Mouse (Mus musculus): ENCODE measurements around the gene Fosb. TPM values are rescaled to one million over a fixed set of nuclear protein-coding genes. Genes with fewer than 3 reads are reported as not detected.
"Not testable (repeated sequence)": the region's sequence is repeated elsewhere in the genome, so short reads cannot be mapped to it uniquely, and the experiment has no call there.

Gene Fosb
- polyA plus RNA-seq, 1 experiment from 2014 or later = 0.16 TPM

DNA sequence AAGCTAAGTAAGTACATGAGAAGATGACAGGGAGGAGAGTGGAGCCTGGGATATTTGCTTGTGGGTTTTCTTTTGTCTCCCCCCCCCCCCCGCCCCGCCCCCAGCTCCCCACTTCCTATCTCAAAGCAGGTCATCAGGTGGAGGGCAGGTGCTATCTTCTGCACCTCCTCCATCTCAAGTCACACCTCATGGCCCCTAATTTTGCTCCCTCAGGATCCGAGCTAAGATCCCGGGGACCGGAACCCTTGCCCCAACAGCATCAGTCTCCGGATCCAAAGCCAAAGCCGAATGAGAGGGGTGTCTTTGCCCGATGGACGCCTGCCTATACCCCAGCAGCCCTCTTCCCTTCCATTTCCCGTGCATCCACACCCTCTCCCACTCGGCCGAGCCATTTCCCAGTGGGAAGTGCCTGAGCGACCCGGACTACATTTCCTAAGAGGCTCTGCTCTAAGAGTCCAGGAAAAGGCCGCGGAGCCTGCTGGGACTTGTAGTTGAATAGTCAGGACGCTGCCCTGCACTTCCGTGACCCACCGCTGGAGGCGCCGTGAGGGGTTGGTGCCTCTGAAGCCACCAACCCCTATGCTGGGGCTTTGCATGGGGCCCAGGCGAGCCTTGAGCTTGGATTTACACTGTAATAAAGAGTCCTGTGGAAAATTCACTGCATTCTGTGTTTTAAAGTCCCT lies 14.2 kb downstream of the Fosb start:
- peak overlapping the region; percentile 43 for H3K4me3 ChIP-seq
- H3K9me3 ChIP-seq = no peaks in the 10 kb centered on the region
- no peaks in the 10 kb centered on the region for H3K36me3 ChIP-seq
- no peak overlapping the region for H3K27ac ChIP-seq (replicated peaks)
- H3K27me3 ChIP-seq (replicated peaks) = no peaks in the 10 kb centered on the region
- peak; percentile 34; the same call in 1 of the 2 replicates for ATAC-seq (ENCODE audit: extremely low read depth, insufficient number of reproducible peaks, low FRiP score, low TSS enrichment)
- H3K4me1 ChIP-seq = peaks cover 20% of the 10 kb centered on the region
- peak overlapping the region; percentile 72 for H3K9ac ChIP-seq
- peak overlapping the region; percentile 68 for H3K4me2 ChIP-seq
- 15% methylated on average over 22 of the region's 22 CpGs for WGBS

GRCm38 (mm10) chr7:19290969-19291596 lies 18.8 kb downstream of the Fosb start:
- peak; percentile 65; the same call in 1 of the 2 replicates for ATAC-seq (ENCODE audit: extremely low read depth, insufficient number of reproducible peaks, low FRiP score, low TSS enrichment)
- peak overlapping the region; percentile 86 for H3K27ac ChIP-seq (replicated peaks)
- H3K27me3 ChIP-seq (replicated peaks) = peaks cover 6% of the 10 kb centered on the region
- H3K4me2 ChIP-seq = peak overlapping the region; percentile 90
- peaks cover 23% of the 10 kb centered on the region for H3K4me1 ChIP-seq
- H3K9ac ChIP-seq = peak overlapping the region; percentile 84
- under 1% methylated on average over 20 of the region's 20 CpGs for WGBS
- no peaks in the 10 kb centered on the region for H3K36me3 ChIP-seq
- H3K9me3 ChIP-seq = no peaks in the 10 kb centered on the region
- H3K4me3 ChIP-seq = peak overlapping the region; percentile 69

DNA sequence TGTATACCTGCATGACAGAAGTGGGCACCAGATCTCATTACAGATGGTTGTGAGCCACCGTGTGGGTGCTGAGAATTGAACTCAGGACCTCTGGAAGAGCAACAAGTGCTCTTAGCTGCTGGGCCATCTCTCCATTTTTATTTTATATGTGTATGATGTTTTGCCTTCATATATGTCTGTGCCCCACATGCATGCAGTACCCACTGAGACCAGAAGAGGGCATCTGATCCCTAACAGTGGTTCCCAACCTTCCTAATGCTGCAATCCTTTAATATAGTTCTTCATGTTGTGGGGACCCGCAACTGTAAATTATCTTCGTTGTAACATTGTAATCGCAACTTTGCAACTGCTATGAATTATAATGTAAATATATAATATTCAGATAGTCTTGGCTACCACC lies 25.1 kb downstream of the Fosb start:
- 19% methylated on average over 4 of the region's 4 CpGs for whole genome bisulfite sequencing
- no peak overlapping the region for H3K4me2 ChIP-seq
- H3K36me3 ChIP-seq = no peaks in the 10 kb centered on the region
- peaks cover 10% of the 10 kb centered on the region for H3K4me1 ChIP-seq
- no peak overlapping the region for H3K4me3 ChIP-seq
- peaks cover 56% of the 10 kb centered on the region for H3K27me3 ChIP-seq (replicated peaks)
- no peak overlapping the region for H3K9ac ChIP-seq
- no peaks in the 10 kb centered on the region for H3K9me3 ChIP-seq
- H3K27ac ChIP-seq (replicated peaks) = no peak overlapping the region
- no peak for ATAC-seq (ENCODE audit: extremely low read depth, insufficient number of reproducible peaks, low FRiP score, low TSS enrichment)

DNA sequence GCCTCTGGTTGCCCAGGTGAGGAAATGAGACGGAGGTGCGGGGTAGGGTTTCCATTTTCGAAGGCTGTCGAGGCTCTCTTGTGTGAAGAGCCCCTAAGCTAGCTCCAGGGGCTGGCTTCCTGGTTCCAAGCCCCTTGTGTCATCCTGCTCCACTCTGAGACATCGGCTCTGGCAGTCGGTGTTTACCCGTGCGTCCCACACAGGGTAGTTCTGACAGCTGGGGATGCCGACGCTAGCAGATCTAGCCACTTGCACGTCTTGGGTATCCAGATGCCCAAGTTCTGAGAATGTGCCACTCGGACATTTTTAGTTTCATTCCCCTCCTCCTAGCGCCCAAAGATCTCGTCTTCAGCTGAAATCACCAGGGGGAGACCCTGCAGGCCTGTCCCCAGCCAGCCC lies 26.4 kb downstream of the Fosb start:
- Histone ChIP-seq H3K27me3 (replicated peaks) (peaks cover 69% of the 10 kb centered on the region), H3K4me2 (peak overlapping the region; percentile 96), H3K9me3 (no peaks in the 10 kb centered on the region), H3K36me3 (no peaks in the 10 kb centered on the region), H3K4me1 (peaks cover 18% of the 10 kb centered on the region), H3K4me3 (peak overlapping the region; percentile 63), H3K27ac (replicated peaks) (no peak overlapping the region), H3K9ac (no peak overlapping the region)
- no peak for ATAC-seq (ENCODE audit: extremely low read depth, insufficient number of reproducible peaks, low FRiP score, low TSS enrichment)
- WGBS = 31% methylated on average over 14 of the region's 14 CpGs

DNA sequence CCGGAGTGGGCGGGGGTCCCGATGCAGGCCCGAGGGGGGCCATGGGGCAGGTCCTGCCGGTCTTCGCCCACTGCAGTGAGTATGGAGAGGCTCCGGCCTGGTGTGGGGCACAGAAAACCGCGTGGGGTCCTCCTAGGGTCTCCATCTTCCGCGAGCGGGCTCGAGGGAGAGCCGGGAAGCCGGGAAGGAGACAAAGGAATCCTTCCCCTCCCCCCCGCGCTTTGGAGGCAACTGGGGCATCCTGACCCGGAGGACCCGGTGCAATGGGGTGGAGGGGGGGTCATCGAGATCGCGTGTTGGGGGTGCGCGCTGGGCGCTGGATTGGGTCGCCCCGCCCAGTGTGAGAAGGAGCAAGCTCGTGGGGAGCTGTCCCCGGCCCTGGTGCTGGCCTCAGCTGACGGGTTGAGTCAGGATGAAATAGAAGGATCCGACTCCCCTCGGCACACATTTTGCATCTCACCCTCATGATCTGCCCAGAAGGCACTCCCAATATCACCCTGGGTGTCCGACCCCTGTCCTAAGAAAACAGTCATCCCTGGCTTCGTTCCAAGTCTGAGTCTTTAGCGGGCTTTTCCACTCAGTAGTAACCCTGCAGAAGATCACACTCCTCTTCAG lies 27.0 kb downstream of the Fosb start:
- Histone ChIP-seq H3K4me3 (peak overlapping the region; percentile 63), H3K9ac (peak overlapping the region; percentile 61; the same call in 1 of the 2 replicates), H3K27ac (replicated peaks) (no peak overlapping the region), H3K27me3 (replicated peaks) (peaks cover 74% of the 10 kb centered on the region), H3K4me1 (peaks cover 18% of the 10 kb centered on the region), H3K4me2 (peak overlapping the region; percentile 96), H3K9me3 (no peaks in the 10 kb centered on the region), H3K36me3 (no peaks in the 10 kb centered on the region)
- WGBS = 2% methylated on average over 35 of the region's 35 CpGs
- ATAC-seq (ENCODE audit: extremely low read depth, insufficient number of reproducible peaks, low FRiP score, low TSS enrichment) = peak; percentile 44

GRCm38 (mm10) chr7:19282385-19282784 lies 27.5 kb downstream of the Fosb start, which contains the start of gene Rtn2:
Rtn2 (plus strand) TSS chr7:19282624.
- peak within 1 kb of the TSS; percentile 96 for H3K4me2 ChIP-seq
- H3K27ac ChIP-seq (replicated peaks) = no peak within 1 kb of the TSS
- H3K9ac ChIP-seq = peak within 1 kb of the TSS; percentile 61; the same call in 1 of the 2 replicates
- H3K4me1 ChIP-seq = peaks cover 18% of the 10 kb centered on the region
- H3K4me3 ChIP-seq = peak within 1 kb of the TSS; percentile 63
- WGBS = under 1% methylated on average over 36 of the region's 37 CpGs
- H3K36me3 ChIP-seq = no peaks in the 10 kb centered on the region
- ATAC-seq (ENCODE audit: extremely low read depth, insufficient number of reproducible peaks, low FRiP score, low TSS enrichment) = peak; percentile 79
- H3K27me3 ChIP-seq (replicated peaks) = peaks cover 79% of the 10 kb centered on the region
- no peaks in the 10 kb centered on the region for H3K9me3 ChIP-seq

GRCm38 (mm10) chr7:19281680-19282304 lies 28.1 kb downstream of the Fosb start:
- Histone ChIP-seq H3K4me2 (peak overlapping the region; percentile 96), H3K27me3 (replicated peaks) (peaks cover 81% of the 10 kb centered on the region), H3K4me3 (peak overlapping the region; percentile 63), H3K4me1 (peaks cover 18% of the 10 kb centered on the region)
- 31% methylated on average over 6 of the region's 6 CpGs for WGBS
- not testable (repeated sequence) for H3K9me3 ChIP-seq; H3K9ac ChIP-seq; H3K27ac ChIP-seq (replicated peaks); H3K36me3 ChIP-seq; ATAC-seq (ENCODE audit: extremely low read depth, insufficient number of reproducible peaks, low FRiP score, low TSS enrichment)

DNA sequence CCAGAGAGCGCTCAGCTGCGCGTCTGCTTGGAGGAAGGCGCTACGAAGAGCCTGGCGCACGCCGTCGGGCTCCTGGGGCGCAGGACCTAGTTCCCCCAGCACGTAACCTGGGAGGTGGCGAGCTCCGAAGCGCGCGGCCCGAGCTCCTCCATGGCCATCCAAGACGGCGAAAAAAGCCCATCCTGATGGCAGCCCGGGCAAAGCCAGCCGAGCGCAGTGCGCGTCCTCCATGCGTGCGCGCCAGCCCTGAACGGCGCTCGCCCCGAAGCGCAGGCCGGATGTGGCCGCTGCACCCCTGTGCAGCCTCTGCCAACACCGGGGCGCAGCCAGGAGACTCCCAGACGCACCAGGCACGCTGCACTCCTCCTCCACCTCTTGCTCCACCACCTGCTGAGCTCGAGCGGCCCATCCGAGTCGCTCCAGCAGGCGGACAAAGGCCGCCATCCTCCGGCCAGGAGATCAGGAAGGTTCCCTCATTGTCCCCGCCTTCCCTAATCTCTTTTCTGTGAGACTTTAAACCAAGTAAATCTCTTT lies 30.2 kb downstream of the Fosb start, which contains the start of gene Ppm1n:
TSS of gene Ppm1n (minus strand) at position 484 of the 534 bp plus-strand sequence.
- under 1% methylated on average over 46 of the region's 46 CpGs for WGBS
- peaks cover 81% of the 10 kb centered on the region for H3K27me3 ChIP-seq (replicated peaks)
- H3K4me2 ChIP-seq = peak within 1 kb of the TSS; percentile 69
- H3K4me1 ChIP-seq = peaks cover 18% of the 10 kb centered on the region
- H3K9ac ChIP-seq = no peak within 1 kb of the TSS; the same call in 1 of the 2 replicates
- H3K36me3 ChIP-seq = no peaks in the 10 kb centered on the region
- ATAC-seq (ENCODE audit: extremely low read depth, insufficient number of reproducible peaks, low FRiP score, low TSS enrichment) = no peak
- peak within 1 kb of the TSS; percentile 46 for H3K4me3 ChIP-seq
- H3K9me3 ChIP-seq = 0 out of 2 replicates have a peak, but pooled peaks cover 3% of the 10 kb centered on the region
- H3K27ac ChIP-seq (replicated peaks) = no peak within 1 kb of the TSS

DNA sequence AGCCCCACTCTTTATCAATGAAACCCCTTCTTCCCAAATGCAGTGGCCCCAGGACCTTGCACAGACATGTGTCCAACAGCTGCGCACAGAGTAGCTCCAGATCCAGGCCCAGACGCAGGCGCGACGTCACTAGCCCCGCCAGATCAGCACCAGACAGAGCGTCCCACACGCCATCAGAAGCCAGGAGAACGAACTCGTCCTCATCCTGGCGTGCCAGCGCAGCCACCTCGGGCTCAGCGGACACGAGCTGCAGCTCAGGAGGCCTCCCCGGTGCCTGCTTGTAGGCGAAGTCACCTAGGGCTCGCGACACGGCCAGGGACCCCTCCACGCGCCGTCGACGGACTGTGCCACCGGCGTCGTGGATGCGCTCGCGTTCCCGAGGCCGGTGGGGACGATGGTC lies 30.8 kb downstream of the Fosb start:
- Histone ChIP-seq H3K9ac (no peak overlapping the region), H3K4me3 (peak overlapping the region; percentile 46), H3K36me3 (no peaks in the 10 kb centered on the region), H3K4me1 (peaks cover 18% of the 10 kb centered on the region), H3K4me2 (peak overlapping the region; percentile 69), H3K27me3 (replicated peaks) (peaks cover 75% of the 10 kb centered on the region), H3K9me3 (0 out of 2 replicates have a peak, but pooled peaks cover 3% of the 10 kb centered on the region), H3K27ac (replicated peaks) (no peak overlapping the region)
- ATAC-seq (ENCODE audit: extremely low read depth, insufficient number of reproducible peaks, low FRiP score, low TSS enrichment) = no peak
- 2% methylated on average over 34 of the region's 34 CpGs for WGBS

DNA sequence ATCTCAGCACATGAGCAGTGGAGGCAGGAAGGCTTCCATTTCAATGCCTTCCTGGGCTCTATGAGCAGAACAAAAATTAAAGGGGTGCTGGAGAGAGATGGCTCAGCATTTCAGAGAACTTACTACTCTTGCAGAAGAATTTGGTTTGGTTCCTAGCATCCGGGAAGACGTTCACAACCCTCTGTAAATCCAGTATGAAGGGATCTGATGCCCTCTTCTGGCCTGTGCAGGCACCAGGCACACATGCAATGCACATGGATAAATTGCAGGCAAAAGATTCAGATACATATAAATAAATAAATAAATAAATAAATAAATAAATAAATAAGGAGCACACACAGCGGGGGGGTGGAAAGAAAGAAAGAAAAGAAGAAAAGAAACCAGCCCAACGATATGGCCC lies 33.6 kb downstream of the Fosb start:
- Histone ChIP-seq H3K27me3 (replicated peaks) (peaks cover 50% of the 10 kb centered on the region), H3K27ac (replicated peaks) (no peak overlapping the region), H3K9me3 (0 out of 2 replicates have a peak, but pooled peaks cover 3% of the 10 kb centered on the region), H3K4me1 (peaks cover 13% of the 10 kb centered on the region), H3K36me3 (no peaks in the 10 kb centered on the region), H3K4me2 (no peak overlapping the region), H3K9ac (no peak overlapping the region), H3K4me3 (no peak overlapping the region)
- 45% methylated on average over 4 of the region's 4 CpGs for WGBS
- ATAC-seq (ENCODE audit: extremely low read depth, insufficient number of reproducible peaks, low FRiP score, low TSS enrichment) = no peak

Data from heart, embryonic 13.5 days (tissue).